Mouse (Mus musculus): ENCODE results near the gene Nop53.

DNA sequence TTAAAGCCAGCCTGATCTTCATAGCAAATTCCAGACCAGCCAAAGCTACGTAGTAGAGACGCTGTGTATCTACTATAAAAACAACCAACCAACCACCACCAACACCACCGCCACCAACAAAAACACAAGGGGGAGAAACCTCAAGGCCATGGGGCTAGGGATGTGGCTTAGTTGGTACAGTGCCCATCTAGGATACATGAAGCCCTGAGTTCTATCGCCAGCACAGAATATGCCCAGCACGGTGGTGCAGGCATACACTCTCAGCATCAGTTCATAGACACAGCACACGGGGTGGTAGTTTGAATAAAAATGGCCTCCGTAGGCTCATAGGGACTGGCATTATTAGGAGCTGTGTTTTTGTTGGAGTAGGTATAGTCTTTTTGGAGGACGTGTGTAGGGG is 22.4 kb upstream of the Nop53 start:
- no peak for TF ChIP-seq CTCF (IDR thresholded peaks at IDR 0.05)
- TF ChIP-seq POLR2A (IDR thresholded peaks at IDR 0.05; ENCODE audit: insufficient read depth, low read depth, low read length), result no peak

Measured in heart, adult 2 months (tissue).